Mouse (Mus musculus) lung, adult 18-20 months (tissue): Measurements from ENCODE around the gene Ntmt1.

ENCODE experiments used
- DNase-seq, 2 experiments: peaks; one replicate each; pipeline ENCODE4 v3.0.0; 2022; ENCODE audit warnings: mixed read lengths in 2 of 2

The Ntmt1 gene

GRCm38 (mm10) chr2:30784078-30784994 lies 23.3 kb upstream of the Ntmt1 start:
- DNase-seq, result peak; percentile 52 to 70

GRCm38 (mm10) chr2:30787466-30787865 lies 20.2 kb upstream of the Ntmt1 start:
- DNase-seq, result no peak

- DNase-seq, result no peak
These were observed 15.6 kb upstream of the Ntmt1 start for GRCm38 (mm10) chr2:30792061-30792460.

- peak; percentile 92 to 94 for DNase-seq
These were observed 13.2 kb upstream of the Ntmt1 start for GRCm38 (mm10) chr2:30794179-30795108.

- no peak for DNase-seq
These were observed 12.2 kb upstream of the Ntmt1 start for GRCm38 (mm10) chr2:30795271-30795888.

GRCm38 (mm10) chr2:30795889-30796275 lies 11.7 kb upstream of the Ntmt1 start:
- DNase-seq, result no peak

GRCm38 (mm10) chr2:30796382-30796781 lies 11.2 kb upstream of the Ntmt1 start:
- peak; percentile 82 to 86 for DNase-seq

GRCm38 (mm10) chr2:30799456-30799855 lies 8.2 kb upstream of the Ntmt1 start:
- no peak for DNase-seq

GRCm38 (mm10) chr2:30800671-30801066 lies 7.0 kb upstream of the Ntmt1 start:
- DNase-seq, result no peak

- DNase-seq, result no peak
These were observed 6.4 kb upstream of the Ntmt1 start for GRCm38 (mm10) chr2:30801067-30801852.

- DNase-seq, result no peak
These were observed 4.0 kb upstream of the Ntmt1 start, which contains the start of gene 1700001O22Rik for GRCm38 (mm10) chr2:30803604-30804003. Gene 1700001O22Rik, minus strand, starts transcription at chr2:30803661.

- DNase-seq, result no peak
These were observed 1.6 kb upstream of the Ntmt1 start for GRCm38 (mm10) chr2:30805983-30806382.

- DNase-seq, result no peak
These were observed 429 bp upstream of the Ntmt1 start for GRCm38 (mm10) chr2:30807147-30807647.

- DNase-seq, result no peak
These were observed 650 bp downstream of the Ntmt1 start for GRCm38 (mm10) chr2:30808296-30808655.

- no peak for DNase-seq
These were observed 1.9 kb downstream of the Ntmt1 start for GRCm38 (mm10) chr2:30809503-30809902.

GRCm38 (mm10) chr2:30810573-30810972 lies 2.9 kb downstream of the Ntmt1 start:
- no peak for DNase-seq

GRCm38 (mm10) chr2:30816383-30816782 lies 8.8 kb downstream of the Ntmt1 start:
- no peak for DNase-seq

- no peak for DNase-seq
These were observed 12.2 kb downstream of the Ntmt1 start for GRCm38 (mm10) chr2:30819873-30820272.

GRCm38 (mm10) chr2:30821073-30821472 lies 13.4 kb downstream of the Ntmt1 start:
- no peak for DNase-seq

- no peak for DNase-seq
These were observed 14.8 kb downstream of the Ntmt1 start for GRCm38 (mm10) chr2:30822460-30822859.

- DNase-seq, result peak; percentile 70 to 77
These were observed 15.9 kb downstream of the Ntmt1 start for GRCm38 (mm10) chr2:30823385-30824153.
